Mouse (Mus musculus): ENCODE measurements at regions not wholly inside any gene's neighbourhood (a gene's known extent, or its start where the extent isn't known, plus 50 kb on each side); places are given as distances from the start of the nearest gene placed in this dataset.

- no peak for DNase-seq (ENCODE audit: low spot score)
These were observed 119.9 kb downstream of the Foxa2 start for GRCm38 (mm10) chr2:147926861-147927260.

DNA sequence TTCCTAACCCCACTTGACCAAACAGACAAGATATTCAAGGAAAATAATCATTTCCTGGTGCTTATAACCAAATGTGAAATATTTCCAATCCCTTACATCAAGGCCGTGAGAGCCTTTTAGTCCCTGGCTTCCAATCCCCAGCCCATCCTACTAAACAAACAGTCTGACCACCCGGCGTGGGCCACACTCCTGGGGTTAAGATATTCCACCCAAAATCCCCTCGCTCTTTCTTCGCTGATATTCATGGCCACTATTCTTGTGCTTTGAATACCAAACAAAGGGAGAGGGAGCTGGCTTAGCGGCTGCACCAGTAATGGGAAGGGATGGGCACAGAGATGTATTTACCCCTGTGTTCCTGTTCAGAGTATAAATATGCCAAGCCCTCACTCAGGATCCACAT, 139.4 kb downstream of the Foxa2 start:
- DNase-seq (ENCODE audit: low spot score) = no peak

- DNase-seq (ENCODE audit: low spot score) = no peak
These were observed 140.7 kb downstream of the Foxa2 start for GRCm38 (mm10) chr2:147905759-147906740.

DNA sequence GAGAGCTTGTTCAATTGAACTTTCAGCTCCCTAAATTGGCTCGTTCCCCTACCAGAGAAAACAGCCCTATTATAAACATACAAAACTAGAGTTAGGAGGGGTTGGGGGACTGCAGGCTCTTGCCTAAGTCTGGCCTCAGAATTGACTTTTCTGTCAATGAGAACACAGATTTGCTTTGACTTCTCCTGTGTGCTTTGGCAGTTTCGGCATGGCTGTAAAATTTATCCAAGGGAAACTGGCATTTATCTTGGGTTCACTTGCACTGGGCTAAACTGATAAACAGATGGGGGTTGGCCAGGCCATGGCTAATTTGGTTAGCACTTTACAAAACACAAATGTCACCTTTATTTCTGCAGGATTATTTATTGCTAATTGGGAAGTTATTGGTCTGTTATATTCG, 141.7 kb downstream of the Foxa2 start:
- DNase-seq (ENCODE audit: low spot score) = no peak

DNA sequence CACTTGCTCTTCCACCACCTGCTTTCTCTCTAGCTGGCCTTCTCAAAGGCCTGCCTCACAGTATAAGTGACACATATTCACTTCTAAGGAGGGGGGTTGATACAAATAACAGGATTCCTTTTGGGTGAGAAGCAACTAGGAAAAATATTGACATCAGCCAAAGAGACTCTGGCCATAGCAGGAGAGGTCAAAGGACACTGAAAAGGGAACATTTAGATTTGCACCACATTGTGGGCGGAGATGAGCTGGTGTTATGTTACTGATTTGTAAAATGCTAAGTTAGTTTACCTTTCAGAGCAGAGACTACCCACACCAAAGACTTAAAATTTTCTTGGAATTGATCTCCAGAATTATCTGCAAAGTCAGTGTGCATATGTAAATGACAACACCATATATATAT, 147.5 kb downstream of the Foxa2 start:
- no peak for DNase-seq (ENCODE audit: low spot score)

DNA sequence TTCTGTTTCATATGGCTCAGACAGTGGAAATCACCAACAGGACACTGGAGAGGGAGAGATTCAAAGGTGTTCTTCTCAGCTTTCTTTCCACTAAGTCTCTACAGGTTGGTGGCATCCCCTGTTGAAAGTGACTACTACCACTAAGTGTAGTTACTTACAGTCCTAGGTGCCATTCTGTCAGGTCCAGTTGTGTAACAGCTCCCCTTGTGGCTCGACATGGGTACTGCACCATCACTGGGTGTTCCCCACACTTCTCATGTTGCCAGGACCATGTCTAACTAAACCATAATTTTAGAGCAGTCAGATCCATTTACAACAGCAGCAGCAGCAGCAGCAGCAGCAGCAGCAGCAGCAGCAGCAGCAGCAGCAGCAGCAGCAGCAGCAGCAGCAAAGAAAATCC, 151.1 kb downstream of the Foxa2 start:
- no peak for DNase-seq (ENCODE audit: low spot score)

DNA sequence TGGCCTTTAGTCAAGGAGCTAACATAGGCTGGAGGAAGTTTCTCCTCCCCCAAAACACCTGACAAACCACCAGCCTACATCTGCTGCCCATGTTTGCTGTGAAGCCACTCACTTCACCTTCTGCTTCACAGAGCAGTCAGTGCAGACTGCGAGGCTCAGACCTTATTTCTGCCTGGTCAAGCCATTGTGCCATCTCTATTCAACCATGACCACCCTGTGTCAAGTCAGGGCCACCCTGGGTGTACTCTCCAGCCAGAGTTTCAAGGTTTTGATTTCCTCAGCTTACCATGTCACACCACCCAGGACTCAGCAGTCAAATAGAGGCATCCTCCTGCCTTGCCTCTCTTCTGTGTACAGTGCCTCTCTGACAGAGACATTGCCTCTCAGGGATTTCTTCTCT, 152.6 kb downstream of the Foxa2 start:
- no peak for DNase-seq (ENCODE audit: low spot score)

- DNase-seq (ENCODE audit: low spot score) = no peak
These were observed 160.6 kb downstream of the Foxa2 start for GRCm38 (mm10) chr2:147886191-147886590.

DNA sequence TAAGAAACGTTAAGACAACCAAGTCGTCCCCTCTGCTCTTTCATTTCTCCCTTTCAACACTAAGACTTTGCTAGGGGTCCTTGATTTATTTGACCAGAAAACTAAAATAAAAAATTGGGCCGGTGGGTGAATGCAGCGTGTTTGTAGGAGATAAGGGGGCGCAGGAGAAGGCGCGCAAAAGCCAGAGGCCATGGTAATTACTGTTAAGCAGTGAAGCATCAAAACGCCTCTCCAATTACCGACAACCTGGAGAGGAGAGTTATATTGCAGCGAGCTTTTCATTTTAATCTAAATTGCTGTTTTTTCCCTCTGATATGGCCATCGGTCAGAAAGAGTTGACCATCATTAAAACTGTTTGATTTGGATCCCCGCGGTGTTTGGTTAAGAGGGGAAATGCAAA, 168.9 kb downstream of the Foxa2 start:
- DNase-seq (ENCODE audit: low spot score) = no peak

- DNase-seq (ENCODE audit: low spot score) = no peak
These were observed 169.2 kb downstream of the Foxa2 start for GRCm38 (mm10) chr2:147877543-147877904.

GRCm38 (mm10) chr2:147876708-147877542, 169.8 kb downstream of the Foxa2 start:
- DNase-seq (ENCODE audit: low spot score) = no peak

GRCm38 (mm10) chr2:147872972-147873371, 173.8 kb downstream of the Foxa2 start:
- DNase-seq (ENCODE audit: low spot score) = no peak

DNA sequence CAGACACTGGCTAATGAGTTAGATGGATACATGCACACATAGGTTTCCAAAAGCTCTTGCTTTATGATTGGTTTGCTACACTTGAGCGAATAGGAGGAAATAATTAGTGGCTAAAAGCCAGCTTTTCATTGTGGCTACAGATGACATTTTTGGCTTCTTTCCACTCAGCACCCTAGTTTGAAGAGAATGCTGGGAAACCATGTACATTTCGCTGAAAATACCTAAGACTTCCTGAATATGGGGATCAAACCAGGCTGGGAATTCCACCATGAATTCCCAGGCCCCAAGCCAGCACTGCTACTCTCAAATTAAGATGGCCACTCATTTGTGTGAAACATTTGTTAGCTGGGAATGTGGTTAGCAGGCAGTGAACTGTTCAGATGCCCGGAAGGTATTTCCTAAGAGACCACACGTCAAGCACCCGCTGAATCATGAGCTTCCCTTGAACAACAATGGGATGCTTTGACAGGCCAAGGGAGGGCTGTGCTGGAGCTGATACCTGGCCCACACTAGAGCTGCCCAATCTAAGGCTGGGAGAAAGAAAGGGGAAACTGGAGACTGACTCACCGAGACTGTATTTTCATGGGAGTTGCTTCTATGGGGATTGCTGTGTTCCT, 195.5 kb downstream of the Foxa2 start:
- DNase-seq (ENCODE audit: low spot score) = no peak

GRCm38 (mm10) chr2:147846968-147847749, 199.6 kb downstream of the Foxa2 start:
- DNase-seq (ENCODE audit: low spot score) = no peak

- no peak for DNase-seq (ENCODE audit: low spot score)
These were observed 201.5 kb downstream of the Foxa2 start for GRCm38 (mm10) chr2:147845256-147845655.

DNA sequence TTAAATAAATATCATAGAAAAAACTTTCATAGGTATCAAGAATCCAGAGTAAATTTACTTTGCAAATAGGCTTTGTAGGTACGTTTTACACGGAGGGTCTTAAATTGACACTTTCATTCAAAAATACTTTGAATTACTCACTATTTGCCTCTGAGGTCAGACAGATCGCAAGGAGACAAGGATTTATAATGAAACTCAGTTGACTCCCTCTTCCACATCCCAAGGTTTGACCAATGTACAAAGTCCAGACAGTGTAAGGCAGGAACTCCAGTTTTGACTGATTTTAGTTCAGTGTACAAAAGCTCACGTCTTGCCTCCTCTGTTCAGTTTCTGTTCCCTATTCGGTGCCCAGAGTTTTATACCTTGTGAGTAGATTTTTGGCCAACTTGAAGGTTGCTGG, 205.8 kb downstream of the Foxa2 start:
- DNase-seq (ENCODE audit: low spot score) = no peak

- DNase-seq (ENCODE audit: low spot score) = no peak
These were observed 208.2 kb downstream of the Foxa2 start for GRCm38 (mm10) chr2:147838613-147839012.

- DNase-seq (ENCODE audit: low spot score) = no peak
These were observed 216.2 kb downstream of the Foxa2 start for GRCm38 (mm10) chr2:147830551-147830950.

DNA sequence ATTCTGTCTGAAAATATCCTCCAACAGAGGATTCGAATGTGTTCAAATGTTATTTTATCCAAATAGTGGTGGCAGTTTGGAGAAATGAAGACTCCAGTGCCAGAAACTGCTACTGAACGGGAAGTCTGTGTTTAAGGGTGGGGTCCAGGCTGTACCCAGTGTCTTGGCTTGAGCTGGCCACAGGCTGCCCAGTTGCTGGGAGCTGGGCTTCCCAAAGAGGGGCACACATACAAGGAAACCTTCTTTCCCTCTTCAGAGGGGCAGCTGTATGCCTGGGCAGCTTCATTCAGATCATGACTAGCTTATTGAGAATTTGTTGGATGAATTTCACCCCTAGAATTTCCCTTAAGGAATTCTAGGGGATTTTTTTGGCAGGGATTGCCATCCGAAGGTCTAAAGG, 229.8 kb downstream of the Foxa2 start:
- no peak for DNase-seq (ENCODE audit: low spot score)

DNA sequence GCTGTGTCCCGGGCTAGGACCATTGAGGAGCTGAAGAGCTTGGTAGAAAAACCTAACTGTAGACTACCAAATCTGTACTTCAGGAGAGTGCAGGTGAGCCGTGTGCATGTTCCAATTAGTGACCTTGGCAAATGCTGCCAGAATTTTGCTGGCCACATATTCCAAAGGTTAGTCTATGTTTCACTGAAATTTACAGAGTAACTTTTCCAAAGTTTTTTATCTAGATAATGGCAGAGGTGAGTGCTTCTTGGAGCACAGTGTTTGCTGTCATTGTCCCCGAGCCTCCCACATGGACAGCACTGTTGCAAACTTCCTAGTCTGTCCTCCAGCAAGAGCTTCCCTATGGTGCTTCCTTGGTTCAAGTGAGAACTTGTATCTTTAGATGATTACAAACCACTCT, 232.5 kb downstream of the Foxa2 start:
- DNase-seq (ENCODE audit: low spot score) = no peak

- no peak for DNase-seq (ENCODE audit: low spot score)
These were observed 233.3 kb downstream of the Foxa2 start for GRCm38 (mm10) chr2:147813516-147813915.

All from ovary, postnatal 10 days (tissue).